Mouse (Mus musculus) megakaryocyte, embryonic 14.5 days (primary cell): ENCODE measurements around the gene Arhgap23.

Experiments used
- FLI1 ChIP-seq: IDR thresholded peaks from 2 replicates; pipeline ENCODE4 v1.6.1; 2012; ENCODE audit warnings: low read length, inconsistent platforms, mixed read lengths
- GATA1 ChIP-seq: IDR thresholded peaks from 3 replicates; pipeline ENCODE4 v1.6.1; 2012; ENCODE audit warnings: mixed read lengths, low read length, inconsistent platforms, borderline replicate concordance

DNA sequence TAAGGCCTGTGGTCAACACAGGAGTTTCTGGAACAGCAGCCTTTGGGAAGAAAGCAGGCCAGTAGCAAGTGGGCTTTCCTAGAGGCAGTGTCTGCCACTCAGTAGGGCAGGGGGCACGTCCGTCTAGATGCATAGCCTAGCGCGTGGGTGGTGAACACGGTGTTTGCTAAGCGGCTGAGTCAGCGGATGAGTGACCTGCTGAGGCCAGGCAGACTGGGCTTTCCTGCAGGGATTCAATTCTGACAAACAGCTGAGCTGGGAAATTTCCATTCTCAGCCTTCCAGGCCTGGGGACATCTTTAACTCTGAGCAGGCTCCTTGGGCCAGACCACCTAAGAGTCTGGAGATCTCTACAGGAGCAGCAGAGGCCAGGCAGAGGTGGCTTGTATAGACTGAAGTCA is 62.1 kb downstream of the Arhgap23 start:
- no peak for TF ChIP-seq GATA1
- no peak for TF ChIP-seq FLI1
